Mouse (Mus musculus) liver, embryonic 15.5 days (tissue): ENCODE results near the gene Atp8a1. TPM values are rescaled to one million over a fixed set of nuclear protein-coding genes. Genes with fewer than 3 reads are reported as not detected.

Source experiments
- ATAC-seq: fragments of 200-750 bp; cut with Nextera tagmentation; 2 replicates; pipeline ENCODE4 v1.8.0; 2017; ENCODE audit warnings: moderate number of reproducible peaks, mild to moderate bottlenecking, moderate library complexity; ENCODE audit not compliant: insufficient read depth
- H3K27ac ChIP-seq: fragments of 300-500 bp; sonication (generic); replicated peaks from 2 replicates; pipeline ENCODE4 v1.5.1; 2015; ENCODE audit warnings: mild to moderate bottlenecking, inconsistent platforms
- H3K27me3 ChIP-seq: fragments of 300-500 bp; sonication (generic); 2 replicates; pipeline ENCODE4 v1.6.1; 2015; ENCODE audit warnings: mild to moderate bottlenecking, inconsistent platforms
- H3K36me3 ChIP-seq: fragments of 300-500 bp; sonication (generic); replicated peaks from 2 replicates; pipeline ENCODE4 v1.6.1; 2015; ENCODE audit warnings: moderate library complexity, mild to moderate bottlenecking, inconsistent platforms
- H3K4me1 ChIP-seq: fragments of 300-500 bp; sonication (generic); replicated peaks from 2 replicates; pipeline ENCODE4 v1.6.1; 2015; ENCODE audit warnings: inconsistent platforms
- H3K4me2 ChIP-seq: fragments of 300-500 bp; sonication (generic); 2 replicates; pipeline ENCODE4 v1.6.1; 2015; ENCODE audit warnings: moderate library complexity, mild to moderate bottlenecking, inconsistent platforms
- H3K4me3 ChIP-seq: fragments of 300-500 bp; sonication (generic); replicated peaks from 2 replicates; pipeline ENCODE4 v1.5.1; 2015; ENCODE audit warnings: mild to moderate bottlenecking, inconsistent platforms
- H3K9ac ChIP-seq: fragments of 300-500 bp; sonication (generic); 2 replicates; pipeline ENCODE4 v1.6.1; 2015; ENCODE audit warnings: moderate library complexity, mild to moderate bottlenecking, inconsistent platforms
- H3K9me3 ChIP-seq: fragments of 300-500 bp; sonication (generic); replicated peaks from 2 replicates; pipeline ENCODE4 v1.6.1; 2016; ENCODE audit warnings: inconsistent platforms
- WGBS: fragments of 180-500 bp; shearing (Covaris S2); methylation state at CpG from one replicate; pipeline ENCODE4 v1.1.7; 2015; ENCODE audit warnings: mixed read lengths; ENCODE audit not compliant: insufficient replicate concordance; 5-methylcytosine and 5-hydroxymethylcytosine counted together
- polyA plus RNA-seq: library from polyadenylated mRNA; unstranded; fragments of >200 nt; fragmentation: Nextera tagmentation; extraction: Ambion mirVana; gene quantifications from 2 replicates; pipeline ENCODE4 v1.2.1, GENCODE M21; 2015

Gene Atp8a1
- polyA plus RNA-seq, 1 experiment from 2014 or later: 40.5 TPM

DNA sequence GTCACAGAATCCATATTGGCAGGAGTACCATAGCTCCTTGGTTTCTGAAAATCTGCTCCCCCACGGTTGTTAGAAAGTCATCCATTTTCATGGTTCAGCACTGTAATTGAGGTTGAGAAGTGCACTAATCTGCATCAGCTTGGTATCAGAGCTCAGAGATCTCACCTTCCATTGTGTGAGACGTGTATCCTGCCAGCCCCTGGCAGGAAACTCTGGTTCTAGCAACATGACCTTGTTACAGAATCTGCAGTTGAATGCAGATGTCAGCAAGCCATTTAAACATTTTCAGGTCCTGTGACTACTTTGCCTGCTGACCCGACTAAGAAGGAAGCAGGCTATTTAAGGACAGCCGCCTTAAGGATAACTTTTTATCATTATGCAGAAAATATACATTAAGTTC lies 2.2 kb upstream of the Atp8a1 start:
- H3K9me3 ChIP-seq: no peaks in the 10 kb centered on the region
- H3K4me1 ChIP-seq: peaks cover 41% of the 10 kb centered on the region
- no peak overlapping the region for H3K27ac ChIP-seq
- 60% methylated on average over 4 of the region's 4 CpGs for WGBS
- H3K27me3 ChIP-seq: no peaks in the 10 kb centered on the region; the same call in 1 of the 2 replicates
- no peak overlapping the region for H3K4me2 ChIP-seq
- no peaks in the 10 kb centered on the region for H3K36me3 ChIP-seq
- no peak overlapping the region for H3K9ac ChIP-seq
- no peak for ATAC-seq
- H3K4me3 ChIP-seq: no peak overlapping the region

- H3K9ac ChIP-seq: peak overlapping the region; percentile 91; the same call in 1 of the 2 replicates
- WGBS: 34% methylated on average over 12 of the region's 12 CpGs
- peak overlapping the region; percentile 94 for H3K4me3 ChIP-seq
- peak overlapping the region; percentile 89; the same call in 1 of the 2 replicates for H3K27ac ChIP-seq
- no peaks in the 10 kb centered on the region for H3K9me3 ChIP-seq
- peaks cover 49% of the 10 kb centered on the region for H3K4me1 ChIP-seq
- ATAC-seq: no peak
- peak overlapping the region; percentile 97 for H3K4me2 ChIP-seq
- H3K27me3 ChIP-seq: no peaks in the 10 kb centered on the region; the same call in 1 of the 2 replicates
- H3K36me3 ChIP-seq: no peaks in the 10 kb centered on the region
Measured at GRCm38 (mm10) chr5:67848511-67849014, 1.3 kb upstream of the Atp8a1 start.

- under 1% methylated on average over 39 of the region's 39 CpGs for WGBS
- Histone ChIP-seq H3K4me3 (peak overlapping the region; percentile 94), H3K27ac (peak overlapping the region; percentile 86), H3K9me3 (no peaks in the 10 kb centered on the region), H3K4me1 (peaks cover 61% of the 10 kb centered on the region), H3K9ac (peak overlapping the region; percentile 91), H3K27me3 (no peaks in the 10 kb centered on the region; the same call in 1 of the 2 replicates), H3K4me2 (peak overlapping the region; percentile 97), H3K36me3 (no peaks in the 10 kb centered on the region)
- ATAC-seq: peak; percentile 1; the same call in 1 of the 2 replicates
Measured at GRCm38 (mm10) chr5:67846361-67847224, 641 bp downstream of the Atp8a1 start.

GRCm38 (mm10) chr5:67845190-67845691 lies 2.0 kb downstream of the Atp8a1 start:
- 3% methylated on average over 8 of the region's 8 CpGs for WGBS
- ATAC-seq: peak; percentile 11; the same call in 1 of the 2 replicates
- Histone ChIP-seq H3K36me3 (no peaks in the 10 kb centered on the region), H3K9ac (peak overlapping the region; percentile 91), H3K27me3 (no peaks in the 10 kb centered on the region; the same call in 1 of the 2 replicates), H3K4me1 (peaks cover 72% of the 10 kb centered on the region), H3K4me2 (peak overlapping the region; percentile 97), H3K27ac (peak overlapping the region; percentile 86), H3K4me3 (peak overlapping the region; percentile 94), H3K9me3 (no peaks in the 10 kb centered on the region)

GRCm38 (mm10) chr5:67844070-67844469 lies 3.2 kb downstream of the Atp8a1 start:
- no peaks in the 10 kb centered on the region for H3K9me3 ChIP-seq
- H3K4me1 ChIP-seq: peaks cover 69% of the 10 kb centered on the region
- H3K27me3 ChIP-seq: no peaks in the 10 kb centered on the region; the same call in 1 of the 2 replicates
- H3K9ac ChIP-seq: no peak overlapping the region
- no peak for ATAC-seq
- H3K27ac ChIP-seq: peak overlapping the region; percentile 86
- H3K4me2 ChIP-seq: peak overlapping the region; percentile 97; the same call in 1 of the 2 replicates
- 70% methylated on average over 4 of the region's 4 CpGs for WGBS
- H3K4me3 ChIP-seq: no peak overlapping the region
- H3K36me3 ChIP-seq: no peaks in the 10 kb centered on the region

DNA sequence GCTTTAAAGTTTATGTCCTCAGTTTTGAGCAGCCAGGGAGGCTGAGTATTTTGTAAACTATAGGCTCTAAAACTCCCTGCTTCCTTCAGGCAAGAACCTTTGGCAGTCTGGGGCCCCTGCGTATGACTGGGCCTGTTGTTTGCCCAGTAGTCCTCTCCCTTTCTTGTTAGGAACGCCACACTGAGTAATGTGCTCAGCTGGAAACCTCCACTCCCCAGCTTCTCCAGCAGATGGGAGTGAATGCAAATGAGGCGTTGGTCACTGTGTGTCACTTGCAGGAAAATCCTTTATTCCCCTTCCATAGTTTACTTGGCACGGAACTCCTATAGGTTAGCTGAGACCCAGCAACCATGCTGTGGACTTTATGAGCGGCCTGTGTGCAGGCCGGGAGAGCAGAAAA lies 4.9 kb downstream of the Atp8a1 start:
- no peak overlapping the region for H3K27ac ChIP-seq
- WGBS: 68% methylated on average over 6 of the region's 6 CpGs
- ATAC-seq: no peak

DNA sequence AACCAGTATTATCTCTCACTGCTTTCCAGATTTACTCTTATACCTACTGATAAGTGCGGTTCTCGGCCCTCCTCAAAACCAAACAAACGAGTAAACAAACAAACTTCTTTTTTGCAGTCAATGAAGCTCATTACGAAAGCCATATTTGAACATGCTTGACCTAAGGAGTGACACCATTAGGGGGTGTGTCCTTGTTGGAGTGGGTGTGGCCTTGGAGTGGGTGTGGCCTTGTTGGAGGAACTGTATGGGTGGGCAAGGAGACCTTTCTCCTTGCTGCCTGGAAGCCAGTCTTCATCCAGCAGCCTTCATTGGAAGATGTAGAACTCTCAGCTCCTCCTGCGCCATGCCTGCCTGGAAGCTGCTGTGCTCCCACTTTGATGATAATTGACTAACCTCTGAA lies 13.4 kb downstream of the Atp8a1 start:
- H3K4me1 ChIP-seq: peaks cover 57% of the 10 kb centered on the region
- peak overlapping the region; percentile 11; the same call in 1 of the 2 replicates for H3K4me2 ChIP-seq
- H3K36me3 ChIP-seq: no peaks in the 10 kb centered on the region
- 70% methylated on average over 5 of the region's 5 CpGs for WGBS
- H3K27me3 ChIP-seq: no peaks in the 10 kb centered on the region
- ATAC-seq: no peak
- no peaks in the 10 kb centered on the region for H3K9me3 ChIP-seq
- no peak overlapping the region for H3K4me3 ChIP-seq
- no peak overlapping the region for H3K27ac ChIP-seq
- H3K9ac ChIP-seq: no peak overlapping the region

More for the DNA sequence above, 4.9 kb downstream of the Atp8a1 start:
- Histone ChIP-seq H3K36me3 (no peaks in the 10 kb centered on the region), H3K27me3 (no peaks in the 10 kb centered on the region; the same call in 1 of the 2 replicates), H3K9me3 (no peaks in the 10 kb centered on the region), H3K4me3 (no peak overlapping the region), H3K4me1 (peaks cover 54% of the 10 kb centered on the region), H3K4me2 (no peak overlapping the region), H3K9ac (no peak overlapping the region)

GRCm38 (mm10) chr5:67831293-67832147 lies 15.7 kb downstream of the Atp8a1 start:
- peak; percentile 84 for ATAC-seq
- H3K4me2 ChIP-seq: peak overlapping the region; percentile 38
- no peaks in the 10 kb centered on the region for H3K36me3 ChIP-seq
- H3K9me3 ChIP-seq: no peaks in the 10 kb centered on the region
- peaks cover 66% of the 10 kb centered on the region for H3K4me1 ChIP-seq
- 35% methylated on average over 10 of the region's 10 CpGs for WGBS
- H3K4me3 ChIP-seq: no peak overlapping the region
- H3K27me3 ChIP-seq: no peaks in the 10 kb centered on the region
- H3K27ac ChIP-seq: peak overlapping the region; percentile 63
- peak overlapping the region; percentile 7; the same call in 1 of the 2 replicates for H3K9ac ChIP-seq

DNA sequence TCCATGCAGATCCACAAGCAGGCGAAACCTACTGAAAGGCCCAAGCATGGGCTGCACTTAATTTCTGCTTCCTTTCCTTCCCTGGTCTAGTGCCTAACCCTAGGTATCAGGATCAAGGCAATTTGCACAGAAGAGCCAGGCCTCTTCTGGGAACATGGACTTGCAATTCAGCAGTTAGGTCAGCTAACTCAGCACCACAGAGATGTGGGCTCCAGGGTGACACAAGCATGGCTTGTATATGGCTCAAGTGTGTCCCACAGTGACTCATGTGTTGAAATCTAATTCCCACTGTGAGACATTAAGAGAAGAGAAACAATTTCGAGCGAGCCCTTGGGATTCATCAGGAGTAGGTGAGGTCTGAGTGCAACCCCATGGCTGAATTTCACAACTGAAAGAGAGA lies 18.9 kb downstream of the Atp8a1 start:
- no peaks in the 10 kb centered on the region for H3K9me3 ChIP-seq
- H3K9ac ChIP-seq: no peak overlapping the region
- H3K36me3 ChIP-seq: no peaks in the 10 kb centered on the region
- peaks cover 53% of the 10 kb centered on the region for H3K4me1 ChIP-seq
- no peak for ATAC-seq
- no peak overlapping the region for H3K4me3 ChIP-seq
- no peaks in the 10 kb centered on the region for H3K27me3 ChIP-seq
- H3K4me2 ChIP-seq: no peak overlapping the region
- 68% methylated on average over 3 of the region's 3 CpGs for WGBS
- H3K27ac ChIP-seq: no peak overlapping the region

- no peaks in the 10 kb centered on the region for H3K27me3 ChIP-seq
- H3K27ac ChIP-seq: no peak overlapping the region
- no peaks in the 10 kb centered on the region for H3K36me3 ChIP-seq
- no peaks in the 10 kb centered on the region for H3K9me3 ChIP-seq
- H3K9ac ChIP-seq: no peak overlapping the region
- no peak for ATAC-seq
- no peak overlapping the region for H3K4me2 ChIP-seq
- no peak overlapping the region for H3K4me3 ChIP-seq
- 72% methylated on average over 3 of the region's 3 CpGs for WGBS
- peaks cover 54% of the 10 kb centered on the region for H3K4me1 ChIP-seq
Measured at GRCm38 (mm10) chr5:67826935-67827334, 20.3 kb downstream of the Atp8a1 start.
